Mouse (Mus musculus) brain, adult 2 months (tissue): Measurements from ENCODE around the gene Rmdn2.
A peak's percentile ranks its signal among the peaks of the same experiment; 100 is the strongest.

Source experiments
- DNase-seq: peaks from one replicate; pipeline ENCODE4 v3.0.0; 2011; ENCODE audit warnings: low read depth, low spot score

Gene Rmdn2

GRCm38 (mm10) chr17:79705671-79706455, 94.2 kb downstream of the Rmdn2 start:
- DNase-seq, result no peak

GRCm38 (mm10) chr17:79708168-79708567, 96.5 kb downstream of the Rmdn2 start:
- no peak for DNase-seq

GRCm38 (mm10) chr17:79709718-79710117, 98.1 kb downstream of the Rmdn2 start:
- no peak for DNase-seq

- DNase-seq, result no peak
Observed at GRCm38 (mm10) chr17:79710246-79710842, 98.7 kb downstream of the Rmdn2 start.

- no peak for DNase-seq
Observed at GRCm38 (mm10) chr17:79711944-79712343, 100.3 kb downstream of the Rmdn2 start.

- DNase-seq, result no peak
Observed at GRCm38 (mm10) chr17:79712536-79712935, 100.9 kb downstream of the Rmdn2 start.

GRCm38 (mm10) chr17:79713276-79713642, 101.6 kb downstream of the Rmdn2 start:
- DNase-seq, result no peak

- peak; percentile 40 for DNase-seq
Observed at GRCm38 (mm10) chr17:79713643-79714367, 102.1 kb downstream of the Rmdn2 start.

- DNase-seq, result no peak
Observed at GRCm38 (mm10) chr17:79714368-79714895, 102.8 kb downstream of the Rmdn2 start.

- DNase-seq, result no peak
Observed at GRCm38 (mm10) chr17:79714931-79715637, 103.4 kb downstream of the Rmdn2 start, which contains the start of gene Cyp1b1. Gene Cyp1b1 (minus strand): TSS chr17:79715061.

GRCm38 (mm10) chr17:79715649-79716143, 104.0 kb downstream of the Rmdn2 start:
- peak; percentile 89 for DNase-seq

GRCm38 (mm10) chr17:79720681-79721080, 109.0 kb downstream of the Rmdn2 start:
- DNase-seq, result no peak

- no peak for DNase-seq
Observed at GRCm38 (mm10) chr17:79726613-79727012, 115.0 kb downstream of the Rmdn2 start.

- DNase-seq, result no peak
Observed at GRCm38 (mm10) chr17:79728053-79728584, 116.5 kb downstream of the Rmdn2 start.

- peak; percentile 12 for DNase-seq
Observed at GRCm38 (mm10) chr17:79728585-79729503, 117.2 kb downstream of the Rmdn2 start.

GRCm38 (mm10) chr17:79730988-79731387, 119.3 kb downstream of the Rmdn2 start:
- DNase-seq, result no peak

GRCm38 (mm10) chr17:79733039-79733438, 121.4 kb downstream of the Rmdn2 start:
- no peak for DNase-seq

- no peak for DNase-seq
Observed at GRCm38 (mm10) chr17:79737598-79737997, 125.9 kb downstream of the Rmdn2 start.

- peak; percentile 64 for DNase-seq
Observed at GRCm38 (mm10) chr17:79738847-79739498, 127.3 kb downstream of the Rmdn2 start.
